In the genomic region with DNA sequence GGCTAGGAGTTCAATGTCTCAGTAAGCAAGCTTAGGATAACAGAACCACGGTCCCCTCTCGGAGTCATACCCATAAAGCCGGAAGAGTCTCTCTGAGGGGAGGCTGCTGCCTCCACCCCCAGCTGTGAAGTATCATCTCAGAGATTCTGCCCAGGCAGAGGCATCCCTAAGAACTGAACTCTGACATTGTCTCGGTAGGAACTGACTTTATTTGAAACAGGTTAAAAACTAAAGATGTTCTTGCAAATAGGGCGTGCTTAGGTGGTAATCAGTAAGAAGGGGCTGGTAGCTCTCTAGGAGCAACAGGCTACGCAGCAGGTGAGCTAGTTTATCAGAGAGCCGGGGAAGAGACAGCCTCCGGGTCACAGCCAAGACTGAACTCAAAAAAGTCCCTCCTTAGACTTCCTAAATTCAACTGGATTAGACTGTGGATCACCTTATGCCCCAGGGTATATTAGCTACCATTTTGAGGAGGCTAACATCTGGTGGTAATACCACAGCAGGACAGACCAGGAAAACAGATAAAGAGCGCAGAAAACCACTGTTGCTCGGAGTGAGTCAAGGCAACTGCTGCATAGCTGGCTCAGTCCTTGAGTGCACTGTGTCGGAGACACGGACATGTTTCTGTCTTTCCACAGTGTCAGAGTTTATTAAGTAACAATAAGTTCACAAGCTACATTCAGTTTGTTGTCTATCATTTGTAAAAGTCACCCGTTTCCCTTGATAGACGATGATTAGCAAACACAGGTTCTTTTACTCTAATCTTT, we compare ENCODE assay signal across 8 mouse cellular contexts. TPM values are rescaled to one million over a fixed set of nuclear protein-coding genes. Genes with fewer than 3 reads are reported as not detected.
DNase-seq lines count a peak whose midpoint lies in the region.

No protein-coding gene starts in this region.

- peak; percentile 21 for DNase-seq in cerebellum, adult 9-10 months
- no peak for DNase-seq in cerebellum, postnatal 36 days
- peak; percentile 51 for DNase-seq in T-cell, adult 2 months (ENCODE audit: low spot score)
- no peak for DNase-seq in hindbrain, embryonic 10.5 days (ENCODE audit: low spot score)
- no peak for DNase-seq in adrenal gland, postnatal 10 days
- no peak for DNase-seq in left cerebral cortex, postnatal 10 days (ENCODE audit: extremely low spot score in 1 of 2, low spot score in 2 of 2)
- no peak for DNase-seq in kidney, adult 8-10 months

- H3K4me3 ChIP-seq in hindbrain, embryonic 10.5 days: peak overlapping the region; percentile 47
- H3K4me3 ChIP-seq in megakaryocyte, embryonic 14.5 days (replicated peaks): peak overlapping the region; percentile 81

- H3K4me1 ChIP-seq in hindbrain, embryonic 10.5 days (replicated peaks): peaks cover 17% of the 10 kb centered on the region
- H3K4me1 ChIP-seq in megakaryocyte, embryonic 14.5 days: peaks cover 39% of the 10 kb centered on the region

- WGBS in hindbrain, embryonic 10.5 days: 48% methylated on average over 14 of the region's 14 CpGs

- H3K27me3 ChIP-seq in hindbrain, embryonic 10.5 days (ENCODE audit: insufficient read depth, poor library complexity, severe bottlenecking): 0 out of 2 replicates have a peak, but pooled peaks cover 4% of the 10 kb centered on the region
- H3K27me3 ChIP-seq in megakaryocyte, embryonic 14.5 days (replicated peaks): no peaks in the 10 kb centered on the region

- intact Hi-C loops in left cerebral cortex, postnatal 10 days (cut with DNase I): no loop called here

- H3K27ac ChIP-seq in hindbrain, embryonic 10.5 days: no peak overlapping the region

- no peaks in the 10 kb centered on the region for H3K9me3 ChIP-seq in hindbrain, embryonic 10.5 days
- no peaks in the 10 kb centered on the region for H3K9me3 ChIP-seq in megakaryocyte, embryonic 14.5 days

- no peaks in the 10 kb centered on the region for H3K36me3 ChIP-seq in hindbrain, embryonic 10.5 days
- peaks cover 12% of the 10 kb centered on the region for H3K36me3 ChIP-seq in megakaryocyte, embryonic 14.5 days (replicated peaks; ENCODE audit: low read length)

RNA-seq across cellular contexts. Expression of a gene that starts 10.7 kb away (rescaled TPM):
- 19.7 and 20.8 TPM in 2 replicates for polyA plus RNA-seq in hindbrain, embryonic 10.5 days (2016; fragmentation: Nextera tagmentation; extraction: Ambion mirVana)
- polyA plus RNA-seq in megakaryocyte, embryonic 14.5 days (2012; ENCODE audit: insufficient read depth, low replicate concordance): 5.8 TPM in 1 of 2 replicates, not detected in the other
- total RNA-seq in adrenal gland, postnatal 10 days (2021): 10 to 100 TPM; 12.4 to 13.0 TPM
- 10 to 100 TPM; 31.6 to 35.3 TPM for total RNA-seq in left cerebral cortex, postnatal 10 days (2021)

RNA-seq across cellular contexts. Expression of a gene that starts 16.1 kb away (rescaled TPM):
- 14.2 and 16.3 TPM in 2 replicates for polyA plus RNA-seq in hindbrain, embryonic 10.5 days (2016; fragmentation: Nextera tagmentation; extraction: Ambion mirVana)
- polyA plus RNA-seq in megakaryocyte, embryonic 14.5 days (2012; ENCODE audit: insufficient read depth, low replicate concordance): not detected in 2 replicates
- 1 to 10 TPM; 3.3 to 7.9 TPM for total RNA-seq in adrenal gland, postnatal 10 days (2021)
- total RNA-seq in left cerebral cortex, postnatal 10 days (2021): 10 to 100 TPM; 10.9 to 11.3 TPM

RNA-seq across cellular contexts. Expression of a gene that starts 43.9 kb away (rescaled TPM):
- polyA plus RNA-seq in hindbrain, embryonic 10.5 days (2016; fragmentation: Nextera tagmentation; extraction: Ambion mirVana): 1.8 and 5.1 TPM in 2 replicates
- polyA plus RNA-seq in megakaryocyte, embryonic 14.5 days (2012; ENCODE audit: insufficient read depth, low replicate concordance): 0.10 TPM in 1 of 2 replicates, not detected in the other
- total RNA-seq in adrenal gland, postnatal 10 days (2021): 1 to 10 TPM in 1 of 2 experiments, under 1 TPM in 1; 0.93 to 1.7 TPM
- 100 to 1,000 TPM; 113 TPM for total RNA-seq in left cerebral cortex, postnatal 10 days (2021)

RNA-seq across cellular contexts. Expression of a gene that starts 52.4 kb away (rescaled TPM):
- polyA plus RNA-seq in hindbrain, embryonic 10.5 days (2016; fragmentation: Nextera tagmentation; extraction: Ambion mirVana): 83.4 and 93.6 TPM in 2 replicates
- 1.3 and 2.8 TPM in 2 replicates for polyA plus RNA-seq in megakaryocyte, embryonic 14.5 days (2012; ENCODE audit: insufficient read depth, low replicate concordance)
- total RNA-seq in adrenal gland, postnatal 10 days (2021): 10 to 100 TPM; 56.7 to 58.2 TPM
- 10 to 100 TPM; 75.2 to 84.5 TPM for total RNA-seq in left cerebral cortex, postnatal 10 days (2021)

Comparison
In these comparisons a context has a peak if more than half of its experiments do, and no peak if none do; other contexts are left out.
1. DNase-seq: peak in cerebellum, adult 9-10 months (single experiment) and T-cell, adult 2 months (single experiment); none in cerebellum, postnatal 36 days (0 of 2), hindbrain, embryonic 10.5 days (single experiment), adrenal gland, postnatal 10 days (single experiment), left cerebral cortex, postnatal 10 days (0 of 2) and kidney, adult 8-10 months (0 of 2).
2. RNA of a gene that starts 43.9 kb away (total RNA-seq): 113 TPM in left cerebral cortex, postnatal 10 days; 0.93 to 1.7 TPM in adrenal gland, postnatal 10 days; every median in the first group is over 10 times any median in the second.